In genomic region chr10:96480453-96481324, GRCm38 (mm10) we compare ENCODE assay signal across 9 mouse cellular contexts.
DNase-seq lines count a peak whose midpoint lies in the region; ATAC-seq and TF ChIP-seq lines count a peak whose summit lies in the region.
"Had no signal": no experiment of that assay in that cellular context is flagged by ENCODE, and none has a peak within 500 bp of the region (broad histone marks: within the 10 kb centered on the region; RNA-seq: fewer than 3 reads in every experiment).

No protein-coding gene starts in this region.

- TF ChIP-seq CTCF in gastrocnemius, adult 2 months (IDR thresholded peaks at IDR 0.05) = no peak

- H3K27ac ChIP-seq in gastrocnemius, adult 2 months = peak overlapping the region; percentile 49
- H3K27ac ChIP-seq in hindbrain, embryonic 13.5 days = no peak overlapping the region
- H3K27ac ChIP-seq in limb, embryonic 13.5 days = peak overlapping the region; percentile 79
- H3K27ac ChIP-seq: liver, embryonic 15.5 days had no signal

- intact Hi-C loops in gastrocnemius, adult 2 months (cut with DNase I) = no loop called here

- no peak overlapping the region for H3K9ac ChIP-seq in hindbrain, embryonic 13.5 days
- peak overlapping the region; percentile 26; the same call in 1 of the 2 replicates for H3K9ac ChIP-seq in limb, embryonic 13.5 days
- H3K9ac ChIP-seq: liver, embryonic 15.5 days had no signal

- H3K4me1 ChIP-seq in hindbrain, embryonic 13.5 days (replicated peaks) = peaks cover 15% of the 10 kb centered on the region
- peaks cover 24% of the 10 kb centered on the region for H3K4me1 ChIP-seq in limb, embryonic 13.5 days
- H3K4me1 ChIP-seq: liver, embryonic 15.5 days had no signal

- H3K4me2 ChIP-seq in hindbrain, embryonic 13.5 days = no peak overlapping the region
- peak overlapping the region; percentile 41 for H3K4me2 ChIP-seq in limb, embryonic 13.5 days (replicated peaks)
- H3K4me2 ChIP-seq: liver, embryonic 15.5 days had no signal

- no peak for DNase-seq in gastrocnemius, adult 2 months
- DNase-seq in gastrocnemius, adult 8-10 months (ENCODE audit: low spot score in 2 of 2) = no peak
- peak; percentile 24 for DNase-seq in embryo, embryonic 9.5 days (ENCODE audit: extremely low spot score)
- DNase-seq in testis, postnatal 10 days (ENCODE audit: low spot score) = peak; percentile 43
- DNase-seq in kidney, adult 11 months = no peak
- no peak for DNase-seq in adrenal gland, adult 18-20 months (ENCODE audit: low spot score in 2 of 2)

- H3K27me3 ChIP-seq in hindbrain, embryonic 13.5 days = no peaks in the 10 kb centered on the region
- H3K27me3 ChIP-seq in limb, embryonic 13.5 days = no peaks in the 10 kb centered on the region
- H3K27me3 ChIP-seq: liver, embryonic 15.5 days had no signal

- no peaks in the 10 kb centered on the region for H3K36me3 ChIP-seq in hindbrain, embryonic 13.5 days
- H3K36me3 ChIP-seq in limb, embryonic 13.5 days = no peaks in the 10 kb centered on the region
- H3K36me3 ChIP-seq: liver, embryonic 15.5 days had no signal

- 33% methylated on average over 14 of the region's 14 CpGs for WGBS in hindbrain, embryonic 13.5 days
- 29% methylated on average over 14 of the region's 14 CpGs for WGBS in limb, embryonic 13.5 days

- H3K9me3 ChIP-seq in hindbrain, embryonic 13.5 days = no peaks in the 10 kb centered on the region
- H3K9me3 ChIP-seq in limb, embryonic 13.5 days = no peaks in the 10 kb centered on the region
- H3K9me3 ChIP-seq: liver, embryonic 15.5 days had no signal

- H3K4me3 ChIP-seq in gastrocnemius, adult 2 months = peak overlapping the region; percentile 36
- H3K4me3 ChIP-seq in hindbrain, embryonic 13.5 days = no peak overlapping the region
- H3K4me3 ChIP-seq in limb, embryonic 13.5 days = no peak overlapping the region
- H3K4me3 ChIP-seq: liver, embryonic 15.5 days had no signal

- peak; percentile 69; the same call in 1 of the 2 replicates for ATAC-seq in hindbrain, embryonic 13.5 days (ENCODE audit: low FRiP score)
- peak; percentile 90 for ATAC-seq in limb, embryonic 13.5 days (ENCODE audit: low FRiP score, low read depth)

Comparison
In these comparisons a context has a peak if more than half of its experiments do, and no peak if none do; other contexts are left out.
1. DNase-seq: peak in embryo, embryonic 9.5 days (single experiment) and testis, postnatal 10 days (single experiment); none in gastrocnemius, adult 2 months (single experiment), gastrocnemius, adult 8-10 months (0 of 2), kidney, adult 11 months (single experiment) and adrenal gland, adult 18-20 months (0 of 2).